Mouse (Mus musculus) forebrain, postnatal 0 days (tissue): Measurements from ENCODE around the gene Enam. TPM values are rescaled to one million over a fixed set of nuclear protein-coding genes. Genes with fewer than 3 reads are reported as not detected.

ENCODE experiments used
- ATAC-seq: fragments of 200-750 bp; cut with Nextera tagmentation; 2 replicates; pipeline ENCODE4 v1.8.0; 2017; ENCODE audit warnings: mild to moderate bottlenecking, moderate library complexity
- DNase-seq: peaks from one replicate; pipeline ENCODE4 v3.0.0-alpha.2; 2015
- H3K27ac ChIP-seq: fragments of 300-500 bp; sonication (generic); 2 replicates; pipeline ENCODE4 v1.5.1; 2014; ENCODE audit warnings: low read depth, mild to moderate bottlenecking, antibody characterized with exemption, low read length, moderate library complexity, mixed read lengths
- H3K27me3 ChIP-seq: fragments of 300-500 bp; sonication (generic); 2 replicates; pipeline ENCODE4 v1.6.1; 2014; ENCODE audit warnings: mild to moderate bottlenecking, low read length, mixed read lengths; ENCODE audit not compliant: insufficient read depth
- H3K36me3 ChIP-seq: fragments of 300-500 bp; sonication (generic); 2 replicates; pipeline ENCODE4 v1.6.1; 2014; ENCODE audit warnings: mild to moderate bottlenecking, moderate library complexity; ENCODE audit not compliant: insufficient read depth
- H3K4me1 ChIP-seq: fragments of 300-500 bp; sonication (generic); 2 replicates; pipeline ENCODE4 v1.6.1; 2014; ENCODE audit warnings: antibody characterized with exemption; ENCODE audit not compliant: insufficient read depth
- H3K4me2 ChIP-seq: fragments of 300-500 bp; sonication (generic); 2 replicates; pipeline ENCODE4 v1.6.1; 2014; ENCODE audit warnings: low read depth, mild to moderate bottlenecking, moderate library complexity
- H3K4me3 ChIP-seq: fragments of 300-500 bp; sonication (generic); 2 replicates; pipeline ENCODE4 v1.5.1; 2014; ENCODE audit warnings: low read depth, low read length, mixed read lengths
- H3K9ac ChIP-seq: fragments of 300-500 bp; sonication (generic); 2 replicates; pipeline ENCODE4 v1.6.1; 2014; ENCODE audit warnings: mild to moderate bottlenecking
- H3K9me3 ChIP-seq: fragments of 300-500 bp; sonication (generic); 2 replicates; pipeline ENCODE4 v1.6.1; 2016; ENCODE audit warnings: low read length
- CTCF ChIP-seq: sonication (generic); IDR thresholded peaks from 2 replicates; pipeline ENCODE4 v1.5.1; 2016; ENCODE audit warnings: antibody characterized with exemption, control low read depth, low read depth
- WGBS: fragments of 180-500 bp; shearing (Covaris S2); extraction: QIAGEN DNeasy Blood & Tissue Kit; methylation state at CpG from one replicate; pipeline ENCODE4 v1.1.7; 2014; 5-methylcytosine and 5-hydroxymethylcytosine counted together
- polyA plus RNA-seq: library from polyadenylated mRNA; unstranded; fragments of >200 nt; fragmentation: Nextera tagmentation; extraction: Ambion mirVana; gene quantifications from 2 replicates; pipeline ENCODE4 v1.2.1, GENCODE M21; 2015
- total RNA-seq: library from RNA; depleted of rRNA; stranded (reverse); fragments of >200 nt; gene quantifications from 2 replicates; pipeline ENCODE4 v1.2.3, GENCODE M21; 2014

The Enam gene
- total and polyA plus RNA-seq, 2 experiments from 2014 or later, result not detected

GRCm38 (mm10) chr5:88508555-88508954 lies 20.8 kb downstream of the Enam start:
- H3K9me3 ChIP-seq, result no peaks in the 10 kb centered on the region
- no peak overlapping the region for H3K27ac ChIP-seq
- no peak overlapping the region for H3K4me3 ChIP-seq
- ATAC-seq (no peak), DNase-seq (no peak)
- H3K9ac ChIP-seq, result no peak overlapping the region
- H3K36me3 ChIP-seq, result no peaks in the 10 kb centered on the region
- H3K27me3 ChIP-seq, result no peaks in the 10 kb centered on the region
- WGBS, result 74% methylated on average over 1 of the region's 1 CpGs
- no peak overlapping the region for H3K4me2 ChIP-seq
- no peak for TF ChIP-seq CTCF
- H3K4me1 ChIP-seq, result no peaks in the 10 kb centered on the region

- TF ChIP-seq CTCF, result no peak
- Histone ChIP-seq H3K9ac (no peak overlapping the region), H3K4me2 (no peak overlapping the region), H3K9me3 (no peaks in the 10 kb centered on the region), H3K4me1 (no peaks in the 10 kb centered on the region), H3K27me3 (no peaks in the 10 kb centered on the region), H3K4me3 (no peak overlapping the region), H3K36me3 (no peaks in the 10 kb centered on the region), H3K27ac (no peak overlapping the region)
- ATAC-seq (no peak), DNase-seq (no peak)
- WGBS, result 88% methylated on average over 1 of the region's 1 CpGs
These were observed 21.2 kb downstream of the Enam start for GRCm38 (mm10) chr5:88508990-88509389.

- H3K27me3 ChIP-seq, result no peaks in the 10 kb centered on the region
- peak; percentile 81 for ATAC-seq
- 2% methylated on average over 2 of the region's 2 CpGs for WGBS
These were observed 31.5 kb downstream of the Enam start for GRCm38 (mm10) chr5:88519232-88519631.

GRCm38 (mm10) chr5:88527657-88528056 lies 39.9 kb downstream of the Enam start, which contains the start of gene Jchain:
TSS of gene Jchain (minus strand) at chr5:88527891.
- no peak for DNase-seq
- H3K4me3 ChIP-seq, result no peak within 1 kb of the TSS
- ATAC-seq, result no peak
- no peaks in the 10 kb centered on the region for H3K9me3 ChIP-seq
- no peaks in the 10 kb centered on the region for H3K4me1 ChIP-seq
- H3K36me3 ChIP-seq, result no peaks in the 10 kb centered on the region
- H3K27me3 ChIP-seq, result no peaks in the 10 kb centered on the region
- H3K27ac ChIP-seq, result no peak within 1 kb of the TSS
- no peak for TF ChIP-seq CTCF
- no peak within 1 kb of the TSS for H3K9ac ChIP-seq
- H3K4me2 ChIP-seq, result no peak within 1 kb of the TSS
- 94% methylated on average over 3 of the region's 3 CpGs for WGBS

More at GRCm38 (mm10) chr5:88519232-88519631, 31.5 kb downstream of the Enam start:
- peak; percentile 70 for DNase-seq
- Histone ChIP-seq H3K4me2 (no peak overlapping the region), H3K4me1 (no peaks in the 10 kb centered on the region), H3K27ac (no peak overlapping the region), H3K9ac (no peak overlapping the region), H3K9me3 (no peaks in the 10 kb centered on the region), H3K36me3 (no peaks in the 10 kb centered on the region), H3K4me3 (no peak overlapping the region)
- TF ChIP-seq CTCF, result peak; percentile 81

GRCm38 (mm10) chr5:88530908-88531307 lies 43.1 kb downstream of the Enam start:
- Histone ChIP-seq H3K9ac (no peak overlapping the region), H3K27ac (no peak overlapping the region), H3K4me1 (no peaks in the 10 kb centered on the region), H3K9me3 (no peaks in the 10 kb centered on the region), H3K36me3 (no peaks in the 10 kb centered on the region), H3K4me2 (no peak overlapping the region), H3K4me3 (no peak overlapping the region), H3K27me3 (no peaks in the 10 kb centered on the region)
- ATAC-seq (no peak), DNase-seq (no peak)
- no peak for TF ChIP-seq CTCF
- WGBS, result 46% methylated on average over 1 of the region's 1 CpGs

GRCm38 (mm10) chr5:88534697-88535096 lies 46.9 kb downstream of the Enam start:
- no peaks in the 10 kb centered on the region for H3K36me3 ChIP-seq
- no peaks in the 10 kb centered on the region for H3K4me1 ChIP-seq
- no peaks in the 10 kb centered on the region for H3K9me3 ChIP-seq
- no peak overlapping the region for H3K9ac ChIP-seq
- no peak overlapping the region for H3K27ac ChIP-seq
- ATAC-seq, result no peak
- TF ChIP-seq CTCF, result no peak
- no peaks in the 10 kb centered on the region for H3K27me3 ChIP-seq
- no peak for DNase-seq
- H3K4me2 ChIP-seq, result no peak overlapping the region
- H3K4me3 ChIP-seq, result no peak overlapping the region
- WGBS, result 71% methylated on average over 3 of the region's 3 CpGs

GRCm38 (mm10) chr5:88540845-88541244 lies 53.1 kb downstream of the Enam start:
- Histone ChIP-seq H3K27me3 (no peaks in the 10 kb centered on the region), H3K9ac (no peak overlapping the region), H3K4me1 (no peaks in the 10 kb centered on the region), H3K4me3 (no peak overlapping the region), H3K27ac (no peak overlapping the region), H3K9me3 (no peaks in the 10 kb centered on the region), H3K4me2 (no peak overlapping the region), H3K36me3 (no peaks in the 10 kb centered on the region)
- DNase-seq, result no peak
- no peak for ATAC-seq
- TF ChIP-seq CTCF, result no peak
